Mouse (Mus musculus) lung, adult 18-20 months (tissue): ENCODE results near the gene Ttc21a.

Experiments
- DNase-seq, 2 experiments: peaks; one replicate each; pipeline ENCODE4 v3.0.0; 2022; ENCODE audit warnings: mixed read lengths in 2 of 2

Gene Ttc21a

GRCm38 (mm10) chr9:119941861-119942260 lies 4.5 kb downstream of the Ttc21a start:
- no peak for DNase-seq

GRCm38 (mm10) chr9:119943326-119943725 lies 5.9 kb downstream of the Ttc21a start:
- DNase-seq: no peak

GRCm38 (mm10) chr9:119945173-119945900 lies 7.9 kb downstream of the Ttc21a start:
- DNase-seq: no peak

GRCm38 (mm10) chr9:119948804-119949203 lies 11.4 kb downstream of the Ttc21a start:
- DNase-seq: no peak

GRCm38 (mm10) chr9:119950434-119950833 lies 13.0 kb downstream of the Ttc21a start:
- DNase-seq: no peak

GRCm38 (mm10) chr9:119951388-119951787 lies 14.0 kb downstream of the Ttc21a start:
- no peak for DNase-seq

GRCm38 (mm10) chr9:119958835-119959234 lies 21.4 kb downstream of the Ttc21a start:
- no peak for DNase-seq

- DNase-seq: no peak
Observed at GRCm38 (mm10) chr9:119962216-119962615, 24.8 kb downstream of the Ttc21a start.

- peak; percentile 81 to 87 for DNase-seq
Observed at GRCm38 (mm10) chr9:119962987-119963667, 25.7 kb downstream of the Ttc21a start.

GRCm38 (mm10) chr9:119964206-119964605 lies 26.8 kb downstream of the Ttc21a start:
- DNase-seq: peak; percentile 77 to 86

- DNase-seq: no peak
Observed at GRCm38 (mm10) chr9:119965186-119965585, 27.8 kb downstream of the Ttc21a start.

GRCm38 (mm10) chr9:119966221-119966910 lies 29.0 kb downstream of the Ttc21a start:
- no peak for DNase-seq

GRCm38 (mm10) chr9:119969811-119970210 lies 32.4 kb downstream of the Ttc21a start:
- no peak for DNase-seq

- DNase-seq: peak; percentile 70 to 82
Observed at GRCm38 (mm10) chr9:119970221-119970620, 32.8 kb downstream of the Ttc21a start.

- peak in 1 of 2 experiments; percentile 41 for DNase-seq
Observed at GRCm38 (mm10) chr9:119970763-119971656, 33.6 kb downstream of the Ttc21a start.

- DNase-seq: no peak
Observed at GRCm38 (mm10) chr9:119972166-119972565, 34.8 kb downstream of the Ttc21a start.

- DNase-seq: no peak
Observed at GRCm38 (mm10) chr9:119972582-119972981, 35.2 kb downstream of the Ttc21a start.

GRCm38 (mm10) chr9:119973281-119973680 lies 35.9 kb downstream of the Ttc21a start:
- DNase-seq: no peak

GRCm38 (mm10) chr9:119973869-119974520 lies 36.6 kb downstream of the Ttc21a start:
- no peak for DNase-seq

- no peak for DNase-seq
Observed at GRCm38 (mm10) chr9:119974609-119975008, 37.2 kb downstream of the Ttc21a start.

- DNase-seq: no peak
Observed at GRCm38 (mm10) chr9:119975286-119975685, 37.9 kb downstream of the Ttc21a start.
